8 mouse cellular contexts compared by ENCODE assay signal in genomic region chr7:60617070-60617674, GRCm38 (mm10).
DNase-seq lines count a peak whose midpoint lies in the region; ATAC-seq and TF ChIP-seq lines count a peak whose summit lies in the region.
"Not testable (repeated sequence)": the region's sequence is repeated elsewhere in the genome, so short reads cannot be mapped to it uniquely, and the experiment has no call there.

No protein-coding gene starts in this region.

- intact Hi-C loops in gastrocnemius, adult 2 months (cut with DNase I); left cerebral cortex, adult 2 months (cut with DNase I): not testable (repeated sequence)

- H3K9ac ChIP-seq in lung, postnatal 0 days (replicated peaks; ENCODE audit: low read depth); midbrain, postnatal 0 days (replicated peaks; ENCODE audit: low read length, poor library complexity, severe bottlenecking): not testable (repeated sequence)

- not testable (repeated sequence) for H3K9me3 ChIP-seq in embryonic facial prominence, embryonic 10.5 days; lung, postnatal 0 days (ENCODE audit: low read length); midbrain, postnatal 0 days (ENCODE audit: low read length)

- not testable (repeated sequence) for H3K4me3 ChIP-seq in embryonic facial prominence, embryonic 10.5 days; gastrocnemius, adult 2 months; left cerebral cortex, adult 2 months; lung, postnatal 0 days (ENCODE audit: low read depth, low read length); midbrain, postnatal 0 days (ENCODE audit: low read depth, low read length)

- not testable (repeated sequence) for TF ChIP-seq EP300 in lung, postnatal 0 days (IDR thresholded peaks at IDR 0.05)

- 6% methylated on average over 5 of the region's 5 CpGs for WGBS in embryonic facial prominence, embryonic 10.5 days
- WGBS in lung, postnatal 0 days, result 7% methylated on average over 5 of the region's 5 CpGs
- 10% methylated on average over 5 of the region's 5 CpGs for WGBS in midbrain, postnatal 0 days

- TF ChIP-seq CTCF in gastrocnemius, adult 2 months (IDR thresholded peaks at IDR 0.05), result peak; percentile 7; the same call in 1 of the 2 replicates
- peak; percentile 39 for TF ChIP-seq CTCF in left cerebral cortex, adult 2 months (IDR thresholded peaks at IDR 0.05)
- TF ChIP-seq CTCF in lung, postnatal 0 days (IDR thresholded peaks at IDR 0.05), result peak; percentile 56
- peak; percentile 73 for TF ChIP-seq CTCF in midbrain, postnatal 0 days (IDR thresholded peaks at IDR 0.05)

- peak; percentile 11 for DNase-seq in 416B (ENCODE audit: low read depth)
- peak; percentile 45 for DNase-seq in brain, adult 2 months (ENCODE audit: low read depth, low spot score)
- DNase-seq in embryonic facial prominence, embryonic 10.5 days (ENCODE audit: low spot score), result peak; percentile 27
- DNase-seq in gastrocnemius, adult 2 months; left cerebral cortex, adult 2 months (ENCODE audit: extremely low spot score in 1 of 2, low spot score in 2 of 2): not testable (repeated sequence)
- DNase-seq in hindlimb bud, embryonic 11.5 days (ENCODE audit: extremely low spot score, low read depth, low spot score), result peak; percentile 8
- DNase-seq in lung, postnatal 0 days (ENCODE audit: low spot score), result peak; percentile 5
- DNase-seq in midbrain, postnatal 0 days (ENCODE audit: low spot score), result peak; percentile 15

- H3K4me2 ChIP-seq in lung, postnatal 0 days (replicated peaks; ENCODE audit: low read depth, low read length); midbrain, postnatal 0 days (ENCODE audit: low read depth, low read length, poor library complexity, severe bottlenecking): not testable (repeated sequence)

- H3K36me3 ChIP-seq in embryonic facial prominence, embryonic 10.5 days (replicated peaks); lung, postnatal 0 days (ENCODE audit: insufficient read depth, low read length); midbrain, postnatal 0 days (ENCODE audit: insufficient read depth, low read length): not testable (repeated sequence)

- ATAC-seq in lung, postnatal 0 days; midbrain, postnatal 0 days (ENCODE audit: low FRiP score): not testable (repeated sequence)

- not testable (repeated sequence) for H3K27ac ChIP-seq in embryonic facial prominence, embryonic 10.5 days (replicated peaks); gastrocnemius, adult 2 months; left cerebral cortex, adult 2 months; lung, postnatal 0 days (ENCODE audit: low read length); midbrain, postnatal 0 days (ENCODE audit: low read depth, low read length)

- not testable (repeated sequence) for H3K27me3 ChIP-seq in embryonic facial prominence, embryonic 10.5 days (replicated peaks; ENCODE audit: low read depth, poor library complexity, severe bottlenecking); lung, postnatal 0 days (replicated peaks; ENCODE audit: insufficient read depth, low read length); midbrain, postnatal 0 days (ENCODE audit: insufficient read depth, low read length)

- H3K4me1 ChIP-seq in embryonic facial prominence, embryonic 10.5 days; lung, postnatal 0 days (ENCODE audit: insufficient read depth, low read depth, low read length); midbrain, postnatal 0 days (ENCODE audit: insufficient read depth, low read length): not testable (repeated sequence)

Comparison
In these comparisons a context has a peak if more than half of its experiments do, and no peak if none do; other contexts are left out.
1. CTCF ChIP-seq: peak in every context shown above with its lines; median percentile 73 in midbrain, postnatal 0 days; 56 in lung, postnatal 0 days; 39 in left cerebral cortex, adult 2 months; 7 in gastrocnemius, adult 2 months.